Mouse (Mus musculus): Measurements from ENCODE around the gene Tmc3. TPM values are rescaled to one million over a fixed set of nuclear protein-coding genes. Genes with fewer than 3 reads are reported as not detected.

Tmc3 gene
- total and polyA plus RNA-seq, 3 experiments: 0.08 to 0.17 (median 0.12) TPM

DNA sequence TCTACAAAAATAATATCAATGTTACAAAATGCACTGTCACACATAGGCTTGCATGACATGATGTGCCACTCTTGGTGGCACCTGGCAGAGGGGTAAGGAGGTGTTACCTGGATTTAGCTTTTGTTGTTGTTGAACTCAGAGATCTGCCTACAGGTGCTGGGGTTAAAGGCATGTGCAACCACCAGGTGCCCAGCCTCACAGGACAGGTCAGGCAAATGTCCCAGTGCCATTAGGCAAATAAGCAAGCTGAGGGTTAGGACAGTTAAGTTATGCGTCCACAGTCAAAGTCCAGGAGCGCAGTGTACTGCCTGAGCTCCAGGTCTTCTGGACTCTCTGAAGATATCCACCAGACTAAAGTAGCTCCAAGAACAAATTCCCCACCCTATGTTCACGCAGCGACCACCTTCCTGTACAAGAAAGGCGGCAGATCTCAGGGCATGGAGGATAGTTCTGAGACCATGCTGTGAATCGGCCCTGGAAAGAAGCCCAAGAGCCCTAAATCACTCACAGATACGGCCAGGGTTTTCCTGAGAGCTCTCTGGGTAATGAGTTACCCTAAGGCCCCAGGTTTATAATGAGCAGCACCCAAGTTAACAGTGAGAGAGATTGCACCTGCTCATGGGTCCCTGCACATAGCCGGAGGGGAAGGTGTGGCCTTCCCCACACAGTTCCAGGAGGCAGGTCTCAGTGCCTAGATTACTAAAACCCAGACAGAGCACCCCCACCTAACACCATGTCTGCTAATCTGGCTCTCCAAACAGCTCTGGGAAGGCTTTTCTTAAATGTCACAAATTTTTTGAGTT lies 53.3 kb downstream of the Tmc3 start:
- DNase-seq: no peak

DNA sequence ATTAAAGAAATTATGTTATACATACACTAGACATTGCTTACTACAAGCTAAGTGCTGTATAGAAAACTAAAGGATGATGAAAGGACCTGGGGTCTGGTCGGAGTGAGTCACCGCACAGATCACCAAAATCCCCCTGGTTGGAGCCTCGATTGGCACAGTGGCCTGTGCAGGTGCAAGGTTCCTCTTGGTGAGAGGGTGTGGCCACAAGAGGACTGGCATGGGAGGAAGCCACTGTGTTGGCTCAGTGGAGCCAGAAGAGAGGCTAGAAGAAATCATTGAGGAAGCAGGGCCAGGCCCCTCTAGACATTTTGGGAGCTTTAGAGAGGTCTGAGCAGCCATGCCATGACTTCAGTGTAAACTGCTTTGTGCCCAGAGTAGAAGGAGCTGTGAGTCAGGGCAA lies 54.4 kb downstream of the Tmc3 start:
- DNase-seq: no peak

DNA sequence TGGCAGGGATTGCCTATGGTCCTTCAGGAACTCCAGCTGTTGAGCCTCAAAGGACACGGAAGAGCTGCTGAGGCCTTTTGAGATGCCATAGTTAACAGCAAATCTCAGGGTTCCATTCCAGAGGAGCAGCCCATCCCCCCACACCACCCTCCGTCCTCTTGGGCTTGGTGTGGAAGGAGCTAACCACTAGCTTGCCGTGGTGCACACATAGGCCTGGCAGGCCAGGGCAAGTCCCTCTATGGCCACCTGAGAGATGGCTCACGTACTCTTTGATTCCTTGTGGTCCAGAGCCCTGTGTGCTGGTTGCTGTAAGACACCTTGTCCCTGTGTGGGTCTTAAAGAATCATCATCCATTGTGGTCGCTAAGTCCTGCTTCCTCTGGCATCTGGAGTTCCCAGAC lies 55.9 kb downstream of the Tmc3 start:
- DNase-seq: no peak

DNA sequence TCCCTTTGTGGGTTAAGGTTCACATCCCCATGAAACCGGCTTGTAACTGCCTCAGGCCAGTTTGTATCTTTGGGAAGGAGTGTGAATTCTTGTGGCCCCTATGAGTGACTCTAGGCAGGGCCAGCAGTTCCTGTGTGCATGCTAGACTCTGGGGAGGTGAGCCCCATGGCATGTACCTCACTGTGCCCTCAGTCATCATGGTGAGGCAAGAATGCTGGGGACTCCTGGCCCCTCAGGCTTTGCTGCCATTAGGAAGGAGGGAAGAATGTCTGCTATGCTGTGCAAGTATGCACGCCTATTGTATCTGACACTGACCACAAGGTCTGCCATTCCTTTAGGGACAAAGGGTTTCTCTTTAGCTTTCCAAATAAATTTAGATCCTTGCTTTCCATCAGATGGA lies 56.4 kb downstream of the Tmc3 start:
- no peak for DNase-seq

DNA sequence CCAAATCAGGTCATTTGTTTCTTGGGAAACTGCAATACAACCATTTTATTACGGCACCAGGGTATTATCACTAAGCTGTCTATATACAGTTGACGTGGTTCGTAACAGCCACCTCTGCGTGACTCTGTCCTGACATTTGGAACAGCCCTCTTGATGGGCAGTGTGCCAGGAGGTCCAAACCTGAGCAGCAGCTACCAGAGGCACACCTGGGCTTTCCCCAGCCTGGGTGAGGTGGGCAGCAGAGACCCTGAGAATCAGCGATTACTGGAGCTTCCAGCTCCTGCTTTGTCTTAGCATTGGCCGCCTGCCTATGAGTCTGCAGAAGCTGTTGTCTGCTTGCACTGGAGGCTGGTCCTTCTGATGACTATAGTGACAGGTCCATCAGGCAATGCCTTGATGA lies 58.9 kb downstream of the Tmc3 start:
- DNase-seq: no peak

DNA sequence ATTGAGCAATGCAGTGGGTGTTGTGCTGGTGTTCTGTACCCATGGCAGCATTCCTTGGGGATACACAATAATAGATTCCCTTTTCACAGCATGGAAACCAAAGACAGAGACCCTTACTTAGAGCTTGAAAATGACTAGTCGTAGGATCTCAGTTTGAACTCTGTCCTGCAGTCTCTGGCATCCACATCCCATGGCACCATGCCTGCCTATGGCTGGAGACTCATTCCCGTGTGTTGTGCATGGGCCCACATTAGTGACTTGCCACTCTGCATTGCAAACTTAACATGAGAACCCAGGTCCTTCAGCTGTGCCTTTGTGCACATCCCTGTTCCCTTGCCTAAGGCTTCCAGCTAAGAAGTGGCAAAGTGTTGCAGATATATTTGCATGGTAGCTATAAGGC lies 60.0 kb downstream of the Tmc3 start:
- no peak for DNase-seq

DNA sequence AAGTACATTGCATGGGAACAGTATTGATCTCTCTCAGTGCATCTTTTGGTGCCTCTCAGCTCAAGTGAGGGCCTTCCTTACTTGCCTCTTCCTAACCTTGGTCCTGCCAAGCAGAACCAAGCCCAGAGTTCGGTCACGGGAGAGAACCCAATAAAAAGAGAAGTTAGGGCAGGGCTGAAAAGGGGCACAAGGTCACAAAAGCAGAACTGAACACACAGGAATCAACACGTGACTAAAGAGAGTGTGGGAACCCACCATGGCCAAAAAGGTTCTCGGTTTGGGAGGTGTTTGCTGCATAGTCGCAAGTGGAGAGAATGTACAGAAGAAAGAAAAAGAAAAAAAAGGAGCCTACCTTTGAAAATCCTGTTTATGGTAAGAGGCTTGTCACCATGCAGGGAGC lies 60.7 kb downstream of the Tmc3 start:
- no peak for DNase-seq

DNA sequence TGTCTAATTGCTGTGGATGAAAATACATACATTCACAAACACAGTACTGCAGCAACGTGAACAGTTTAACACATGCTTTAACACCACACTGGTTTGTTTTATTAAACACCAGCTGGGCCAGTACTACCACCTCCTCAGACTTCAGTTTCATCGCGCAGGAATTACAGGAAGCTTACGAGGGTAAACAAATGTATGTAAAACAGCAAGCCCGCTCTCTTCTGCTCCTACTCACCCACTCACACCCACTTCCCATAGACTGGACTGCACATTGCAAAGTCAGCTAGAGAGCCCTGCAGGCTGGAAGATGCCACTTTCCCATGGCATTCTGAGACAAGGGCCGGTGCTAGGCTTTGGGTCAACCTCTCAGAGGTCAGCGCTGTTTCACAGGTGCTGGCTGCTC lies 64.1 kb downstream of the Tmc3 start:
- DNase-seq: no peak

DNA sequence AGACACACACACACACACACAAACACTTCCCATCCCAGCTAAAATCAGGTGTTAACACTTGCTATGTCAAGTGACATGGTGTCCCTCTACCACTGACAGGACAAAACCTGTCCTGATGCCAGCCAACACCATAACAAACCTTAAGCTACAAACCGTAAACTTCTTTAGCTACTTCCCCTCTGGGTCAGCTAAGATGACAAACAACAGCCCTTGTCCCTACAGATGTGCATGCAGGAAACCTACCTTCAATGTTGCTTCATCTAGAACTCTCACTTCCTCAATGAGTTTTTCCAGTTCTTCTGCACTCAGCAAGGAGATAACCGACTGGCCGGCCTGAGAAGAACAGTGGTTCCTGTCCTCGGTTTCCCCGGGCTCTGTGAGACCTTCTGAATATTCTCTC lies 65.9 kb downstream of the Tmc3 start:
- no peak for DNase-seq

DNA sequence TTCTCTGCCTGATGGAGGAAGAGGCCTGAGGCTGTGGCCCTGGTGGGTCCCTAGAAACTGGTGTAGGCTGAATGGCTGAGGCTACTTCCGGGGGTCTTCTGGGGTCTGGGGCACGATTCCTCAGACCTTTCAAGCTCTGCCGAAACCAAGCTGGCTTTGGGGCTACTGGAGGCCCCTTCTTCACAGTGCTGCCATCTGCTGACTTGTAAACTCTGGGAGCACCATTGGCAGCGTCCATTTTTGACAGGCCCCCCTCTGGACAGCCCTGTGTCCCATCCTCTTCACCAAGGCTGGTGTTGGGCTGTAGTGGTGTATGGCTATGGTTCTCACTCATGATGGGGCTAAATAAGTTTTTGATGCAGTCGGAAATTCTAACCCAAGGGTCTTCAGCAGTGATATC lies 67.8 kb downstream of the Tmc3 start:
- no peak for DNase-seq

DNA sequence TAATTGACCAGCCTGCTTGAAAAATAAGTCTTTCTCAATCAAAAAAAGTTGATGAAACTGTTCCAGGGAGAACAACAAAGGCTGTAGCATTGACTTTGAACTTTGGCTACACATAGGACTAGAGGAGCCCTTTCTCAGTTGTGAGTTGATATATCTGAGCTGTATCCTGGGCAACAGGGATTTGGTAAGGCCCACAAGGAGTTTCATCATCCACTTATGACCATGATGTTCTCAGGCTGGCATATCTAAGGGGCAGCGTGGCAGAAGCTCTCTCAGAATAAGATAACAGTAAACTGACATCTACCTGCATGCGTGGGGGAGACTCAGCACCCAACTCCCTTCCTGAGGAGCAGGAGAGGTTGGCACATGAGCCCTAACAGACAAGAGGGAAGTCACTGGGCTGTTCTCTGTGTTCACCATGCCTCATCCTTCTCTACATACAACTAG lies 68.9 kb downstream of the Tmc3 start:
- no peak for DNase-seq

DNA sequence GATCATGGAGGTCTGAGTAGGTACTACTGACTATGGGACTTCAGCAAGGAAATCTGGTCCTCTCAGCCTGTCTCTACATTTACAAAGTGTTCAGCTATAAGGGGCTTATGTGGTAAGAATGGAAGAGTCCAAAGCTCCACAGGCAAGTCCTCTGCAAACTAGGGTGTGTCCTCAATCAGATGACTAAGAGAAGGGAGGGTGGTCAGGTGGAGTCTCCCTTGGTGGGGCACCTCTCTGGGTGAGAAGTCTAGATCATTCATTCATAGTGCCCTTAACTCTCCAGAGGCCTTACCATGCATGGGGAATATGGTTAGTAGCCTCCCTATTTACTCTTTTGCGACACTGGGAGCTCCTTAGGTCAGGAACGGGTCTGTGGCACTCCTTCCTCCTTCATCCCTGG lies 69.5 kb downstream of the Tmc3 start:
- no peak for DNase-seq

DNA sequence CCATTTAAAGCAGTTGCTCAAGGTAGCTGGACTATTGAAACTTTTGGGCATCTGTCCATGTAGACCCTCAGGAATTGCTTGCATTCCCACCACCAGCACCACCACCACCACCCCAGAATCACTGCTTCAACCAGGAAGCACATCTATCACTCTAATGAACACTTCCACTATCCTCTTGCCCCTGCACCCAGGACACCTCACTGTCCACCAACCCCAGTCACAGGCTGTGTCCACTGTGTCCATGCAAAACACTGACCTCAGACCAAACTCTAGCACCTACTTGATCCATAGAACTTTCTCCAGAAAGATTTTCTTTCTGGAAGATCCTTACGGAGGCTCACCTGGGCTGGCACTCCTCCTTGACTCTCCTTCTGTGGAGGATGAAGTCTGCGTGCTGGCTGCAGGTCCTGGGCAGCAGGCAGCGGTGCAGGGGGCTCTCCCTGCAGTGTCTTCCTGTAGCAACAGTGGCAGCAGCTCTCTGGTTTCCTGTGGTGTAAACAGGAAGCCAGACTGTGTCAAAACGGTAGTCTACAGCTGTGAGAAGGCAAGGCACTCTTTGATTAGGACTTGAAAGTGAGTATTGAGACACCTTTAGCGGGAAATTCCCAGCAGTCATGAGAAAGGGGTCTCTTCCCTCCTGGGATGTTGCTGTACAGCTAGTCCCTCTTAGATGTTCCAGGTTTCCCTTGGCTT lies 70.4 kb downstream of the Tmc3 start:
- peak; percentile 37 for DNase-seq

DNA sequence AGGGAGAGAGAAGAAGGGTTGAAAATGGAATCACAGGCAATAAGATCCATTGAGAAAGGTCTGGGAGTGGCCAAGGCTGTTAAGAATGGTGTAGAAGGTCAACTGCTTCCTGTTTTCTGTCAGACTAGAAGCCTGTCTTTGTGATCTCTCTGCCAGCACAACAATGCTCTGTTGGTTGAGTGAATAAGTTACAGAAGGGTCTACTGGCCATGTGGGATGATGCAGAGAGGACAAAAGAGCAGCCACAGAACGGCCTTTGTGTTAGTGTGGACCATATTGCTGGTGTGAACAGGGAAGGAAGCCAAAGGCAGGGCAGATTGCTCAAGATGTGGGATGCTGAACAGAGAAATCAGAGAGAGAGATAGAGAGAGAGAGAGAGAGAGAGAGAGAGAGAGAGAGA lies 74.0 kb downstream of the Tmc3 start:
- no peak for DNase-seq

DNA sequence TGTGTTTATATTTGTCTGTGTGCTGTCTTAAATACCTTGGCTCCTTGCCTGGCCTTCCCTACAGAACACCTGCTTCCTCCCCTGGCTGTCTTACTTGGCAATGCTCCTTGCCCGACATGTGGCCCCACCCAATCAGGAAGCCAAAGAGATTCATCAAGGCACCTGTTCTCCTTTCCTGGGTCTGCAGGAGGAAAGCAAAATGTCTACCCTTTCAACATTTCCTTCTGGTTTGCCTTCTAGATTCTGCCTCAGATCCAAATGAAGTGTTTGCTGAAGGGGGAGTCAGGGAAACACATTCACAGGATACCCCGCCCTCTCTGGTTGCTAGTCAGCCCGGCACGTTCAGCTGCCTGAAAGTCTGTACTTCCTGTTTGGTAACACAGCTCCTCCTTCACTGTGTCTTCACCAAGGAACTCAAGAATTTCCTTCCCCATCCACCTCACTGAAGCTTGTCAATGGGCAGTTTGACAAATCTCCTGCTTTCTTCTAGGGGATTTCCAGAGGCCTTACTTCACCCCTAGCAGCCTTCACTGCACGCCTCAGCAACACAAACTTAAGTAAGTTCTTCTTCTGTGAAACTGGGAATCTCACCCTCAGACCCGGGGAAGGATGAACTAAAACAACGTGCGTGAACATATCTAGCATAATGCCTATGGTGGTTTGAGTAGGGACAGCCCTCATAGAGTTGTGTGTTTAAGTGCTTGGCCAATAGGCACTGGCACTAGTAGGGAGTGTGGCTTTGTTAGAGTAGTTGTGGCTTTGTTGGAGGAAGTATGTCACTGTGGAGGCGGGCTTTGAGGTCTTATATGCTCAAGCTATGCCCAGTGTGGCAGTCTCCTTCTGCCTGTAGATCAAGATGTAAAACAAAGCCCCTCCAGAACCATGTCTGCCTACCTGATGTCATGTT lies 74.7 kb downstream of the Tmc3 start:
- peak; percentile 38 for DNase-seq

DNA sequence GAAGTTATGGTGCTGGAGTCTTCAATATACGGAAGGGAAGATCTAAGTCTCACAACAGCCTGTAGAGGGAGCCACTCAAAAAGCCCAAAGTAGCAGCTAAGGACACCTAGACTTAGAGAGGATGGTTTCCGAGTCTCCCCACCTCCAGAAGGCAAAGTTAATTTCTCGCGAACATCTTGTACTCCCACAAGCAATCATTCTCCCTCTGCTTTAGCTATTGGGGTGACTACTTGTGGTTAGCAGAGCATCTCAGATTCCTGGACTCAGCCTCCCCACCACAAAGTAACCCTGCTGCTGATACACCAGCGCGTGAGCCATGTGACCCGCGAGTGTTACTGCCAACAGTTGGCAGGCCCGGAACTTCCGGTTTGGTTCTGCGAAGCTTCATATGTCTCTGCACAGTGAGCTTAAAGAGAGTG lies 75.6 kb downstream of the Tmc3 start:
- no peak for DNase-seq

DNA sequence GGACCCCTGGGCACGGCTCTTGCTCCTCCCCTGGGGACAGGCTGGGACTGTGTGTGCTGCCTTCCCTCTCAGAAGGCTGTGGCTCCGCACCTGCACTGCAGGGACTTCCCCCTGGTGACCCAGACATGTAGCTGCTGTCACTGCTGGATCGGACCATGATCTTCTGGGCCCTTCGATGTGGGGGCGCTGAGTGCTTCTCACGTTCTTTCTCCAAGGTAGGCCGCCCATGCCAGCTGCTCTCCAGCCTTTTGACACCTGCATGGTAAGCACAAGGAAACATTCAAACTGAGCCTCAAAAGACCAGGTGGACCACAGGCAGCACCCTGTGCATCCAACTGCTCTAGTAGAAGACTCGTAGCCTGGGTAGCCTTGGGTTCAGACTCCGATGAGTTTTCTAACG lies 76.3 kb downstream of the Tmc3 start:
- no peak for DNase-seq

DNA sequence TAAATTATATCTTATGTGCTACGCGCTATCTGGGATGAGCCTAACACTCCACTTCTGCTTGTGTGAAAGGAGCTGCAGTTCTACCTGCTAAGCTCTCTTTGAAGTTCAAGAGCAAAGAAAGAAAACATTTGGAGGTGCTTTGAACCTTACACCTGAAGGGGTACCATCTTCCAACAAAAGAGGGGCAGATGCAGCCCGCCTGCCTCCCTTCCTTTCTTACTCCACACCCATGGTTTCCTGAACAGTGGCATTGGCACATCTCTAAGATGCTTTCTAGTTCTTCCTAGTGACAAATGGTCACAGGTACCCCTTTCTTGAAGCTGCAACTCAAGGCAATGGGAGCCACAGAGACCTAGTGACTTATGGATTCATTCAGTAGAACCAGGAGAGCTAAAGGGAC lies 77.0 kb downstream of the Tmc3 start:
- no peak for DNase-seq

DNA sequence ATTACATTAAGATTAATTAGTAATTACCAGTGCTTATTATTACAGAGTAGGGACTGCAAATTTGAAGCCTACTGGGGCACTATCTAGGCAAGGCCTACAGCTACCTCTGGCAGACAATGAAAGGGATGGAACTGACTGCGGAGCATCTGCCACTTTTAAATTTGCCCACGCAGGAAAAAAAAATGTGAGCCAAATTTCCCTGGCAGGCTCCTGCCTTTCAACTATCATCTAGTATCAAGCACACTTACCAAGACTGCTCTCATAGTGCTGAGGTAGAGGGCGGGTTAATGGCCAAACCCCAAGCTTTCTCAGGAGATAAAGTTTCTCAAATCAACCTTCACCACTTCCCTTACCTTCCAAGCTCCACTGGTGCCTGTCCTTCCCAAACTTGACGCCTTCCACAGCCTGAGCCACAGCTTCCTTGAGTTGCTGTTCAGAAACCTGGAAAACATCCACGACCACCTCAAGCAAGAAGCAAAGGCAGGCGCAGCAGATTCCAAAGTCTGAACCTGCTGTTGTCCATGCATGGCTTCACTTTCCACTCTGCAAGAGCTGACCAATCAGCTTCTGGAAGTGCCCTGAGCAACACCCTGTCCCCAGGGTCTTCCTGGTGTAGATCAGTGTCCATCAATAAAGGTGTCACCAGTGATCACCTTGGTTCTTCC lies 78.1 kb downstream of the Tmc3 start:
- no peak for DNase-seq

DNA sequence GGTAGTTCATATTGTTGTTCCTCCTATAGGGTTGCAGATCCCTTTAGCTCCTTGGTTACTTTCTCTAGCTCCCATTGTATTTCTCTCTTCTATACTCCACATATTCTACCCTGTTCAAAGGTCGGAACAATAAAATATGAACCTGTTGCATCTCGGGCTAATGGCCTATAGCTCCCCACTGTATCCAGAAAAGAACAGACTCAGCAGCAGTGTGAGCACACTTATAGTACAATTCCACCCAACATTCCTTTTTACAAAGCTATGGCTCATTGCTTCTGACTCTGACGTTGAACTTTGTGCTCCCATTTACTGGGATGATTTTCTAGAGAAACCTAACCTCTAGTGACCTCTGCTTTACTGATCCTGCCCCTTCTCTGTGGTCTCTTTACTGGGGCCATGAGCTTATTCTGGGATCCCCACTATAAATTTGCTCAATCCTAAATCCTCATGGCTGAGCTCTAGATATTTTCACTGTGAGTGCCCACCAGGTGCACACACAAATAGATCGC lies 81.4 kb downstream of the Tmc3 start:
- no peak for DNase-seq

DNA sequence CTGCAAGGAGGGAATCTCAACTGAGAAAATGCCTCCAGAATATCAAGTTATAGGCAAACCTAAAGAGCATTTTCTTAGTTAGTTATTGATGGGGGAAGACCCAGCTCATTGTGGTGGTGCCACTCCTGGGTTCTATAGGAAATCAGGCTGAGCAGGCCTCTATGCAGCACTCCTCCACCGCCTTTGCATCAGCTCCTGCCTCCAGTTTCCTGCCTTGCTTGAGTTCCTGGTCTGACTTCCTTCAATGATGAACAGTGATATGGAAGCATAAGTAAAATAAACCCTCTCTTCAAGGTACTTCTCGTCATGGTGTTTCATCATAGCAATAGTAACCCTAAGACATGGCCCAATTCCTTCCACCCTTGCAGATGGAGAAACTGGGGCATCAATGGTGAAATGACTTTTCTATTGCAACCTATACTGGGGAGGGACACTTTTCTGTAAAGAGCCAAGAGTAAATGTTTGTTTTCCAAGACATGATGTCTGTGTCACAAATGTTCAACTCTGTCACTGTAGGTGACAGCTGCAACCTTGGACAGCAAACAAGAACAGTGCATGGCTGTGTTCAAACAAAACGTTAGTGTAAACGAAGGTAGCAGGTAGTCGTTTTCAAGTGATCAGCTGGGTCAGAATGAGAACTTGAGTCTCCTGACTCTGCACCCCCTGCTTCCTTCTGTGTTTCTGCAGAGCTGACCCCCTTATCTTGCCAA lies 83.4 kb downstream of the Tmc3 start:
- DNase-seq: no peak
